Mouse (Mus musculus) forebrain, embryonic 13.5 days (tissue): ENCODE measurements around the gene Hsdl1. TPM values are rescaled to one million over a fixed set of nuclear protein-coding genes. Genes with fewer than 3 reads are reported as not detected.

ENCODE experiments used
- ATAC-seq: fragments of 200-750 bp; cut with Nextera tagmentation; 2 replicates; pipeline ENCODE4 v1.8.0; 2017
- H3K27ac ChIP-seq: fragments of 300-500 bp; sonication (generic); 2 replicates; pipeline ENCODE4 v1.5.1; 2015; ENCODE audit warnings: inconsistent platforms, mild to moderate bottlenecking, moderate library complexity
- H3K27me3 ChIP-seq: fragments of 300-500 bp; sonication (generic); 2 replicates; pipeline ENCODE4 v1.6.1; 2015; ENCODE audit warnings: mild to moderate bottlenecking, inconsistent platforms
- H3K36me3 ChIP-seq: fragments of 300-500 bp; sonication (generic); 2 replicates; pipeline ENCODE4 v1.6.1; 2015; ENCODE audit warnings: mild to moderate bottlenecking, inconsistent platforms; ENCODE audit not compliant: poor library complexity, severe bottlenecking
- H3K4me1 ChIP-seq: fragments of 300-500 bp; sonication (generic); 2 replicates; pipeline ENCODE4 v1.6.1; 2015; ENCODE audit warnings: inconsistent platforms
- H3K4me2 ChIP-seq: fragments of 300-500 bp; sonication (generic); 2 replicates; pipeline ENCODE4 v1.6.1; 2015; ENCODE audit warnings: inconsistent platforms, mild to moderate bottlenecking, moderate library complexity
- H3K4me3 ChIP-seq: fragments of 300-500 bp; sonication (generic); 2 replicates; pipeline ENCODE4 v1.5.1; 2015; ENCODE audit warnings: mild to moderate bottlenecking, inconsistent platforms
- H3K9ac ChIP-seq: fragments of 300-500 bp; sonication (generic); 2 replicates; pipeline ENCODE4 v1.6.1; 2015; ENCODE audit warnings: mild to moderate bottlenecking, inconsistent platforms
- H3K9me3 ChIP-seq: fragments of 300-500 bp; sonication (generic); replicated peaks from 2 replicates; pipeline ENCODE4 v1.6.1; 2016; ENCODE audit warnings: inconsistent platforms
- WGBS: fragments of 180-500 bp; shearing (Covaris S2); methylation state at CpG from one replicate; pipeline ENCODE4 v1.1.7; 2015; 5-methylcytosine and 5-hydroxymethylcytosine counted together
- polyA plus RNA-seq: library from polyadenylated mRNA; unstranded; fragments of >200 nt; fragmentation: Nextera tagmentation; extraction: Ambion mirVana; gene quantifications from 2 replicates; pipeline ENCODE4 v1.2.1, GENCODE M21; 2015

Gene Hsdl1
- polyA plus RNA-seq, 1 experiment from 2014 or later: 109 TPM

GRCm38 (mm10) chr8:119552967-119553366, 22.0 kb downstream of the Hsdl1 start:
- no peaks in the 10 kb centered on the region for H3K36me3 ChIP-seq
- no peak overlapping the region for H3K4me3 ChIP-seq
- H3K9me3 ChIP-seq: no peaks in the 10 kb centered on the region
- no peaks in the 10 kb centered on the region for H3K27me3 ChIP-seq
- H3K9ac ChIP-seq: no peak overlapping the region
- ATAC-seq: no peak
- no peak overlapping the region for H3K4me2 ChIP-seq
- WGBS: 69% methylated on average over 2 of the region's 2 CpGs
- H3K27ac ChIP-seq: no peak overlapping the region
- H3K4me1 ChIP-seq: peaks cover 33% of the 10 kb centered on the region

GRCm38 (mm10) chr8:119548560-119549113, 26.3 kb downstream of the Hsdl1 start:
- Histone ChIP-seq H3K4me2 (no peak overlapping the region), H3K27me3 (no peaks in the 10 kb centered on the region), H3K9me3 (no peaks in the 10 kb centered on the region), H3K4me1 (peaks cover 4% of the 10 kb centered on the region; the same call in 1 of the 2 replicates), H3K36me3 (peaks cover 40% of the 10 kb centered on the region), H3K4me3 (no peak overlapping the region), H3K9ac (no peak overlapping the region), H3K27ac (no peak overlapping the region)
- no peak for ATAC-seq
- WGBS: 82% methylated on average over 7 of the region's 7 CpGs

- WGBS: 93% methylated on average over 18 of the region's 18 CpGs
- Histone ChIP-seq H3K4me1 (no peaks in the 10 kb centered on the region), H3K27ac (no peak overlapping the region), H3K4me3 (no peak overlapping the region), H3K36me3 (peaks cover 54% of the 10 kb centered on the region), H3K9me3 (no peaks in the 10 kb centered on the region), H3K27me3 (no peaks in the 10 kb centered on the region), H3K9ac (no peak overlapping the region), H3K4me2 (no peak overlapping the region)
- no peak for ATAC-seq
Measured at GRCm38 (mm10) chr8:119547019-119547691, 27.8 kb downstream of the Hsdl1 start.

GRCm38 (mm10) chr8:119545791-119546190, 29.2 kb downstream of the Hsdl1 start:
- Histone ChIP-seq H3K4me3 (no peak overlapping the region), H3K27ac (no peak overlapping the region), H3K4me1 (no peaks in the 10 kb centered on the region), H3K4me2 (no peak overlapping the region), H3K9ac (no peak overlapping the region), H3K27me3 (no peaks in the 10 kb centered on the region), H3K9me3 (no peaks in the 10 kb centered on the region), H3K36me3 (peaks cover 67% of the 10 kb centered on the region)
- ATAC-seq: no peak
- 87% methylated on average over 6 of the region's 6 CpGs for WGBS

GRCm38 (mm10) chr8:119545180-119545579, 29.8 kb downstream of the Hsdl1 start:
- WGBS: 80% methylated on average over 6 of the region's 6 CpGs
- Histone ChIP-seq H3K36me3 (peaks cover 73% of the 10 kb centered on the region), H3K4me1 (no peaks in the 10 kb centered on the region), H3K9ac (no peak overlapping the region), H3K27ac (no peak overlapping the region), H3K4me3 (no peak overlapping the region), H3K27me3 (no peaks in the 10 kb centered on the region), H3K4me2 (no peak overlapping the region), H3K9me3 (no peaks in the 10 kb centered on the region)
- ATAC-seq: no peak

- no peak overlapping the region for H3K4me2 ChIP-seq
- peaks cover 79% of the 10 kb centered on the region for H3K36me3 ChIP-seq
- H3K27me3 ChIP-seq: no peaks in the 10 kb centered on the region
- no peak for ATAC-seq
- H3K9ac ChIP-seq: no peak overlapping the region
- no peaks in the 10 kb centered on the region for H3K9me3 ChIP-seq
- no peak overlapping the region for H3K27ac ChIP-seq
- H3K4me1 ChIP-seq: no peaks in the 10 kb centered on the region
- no peak overlapping the region for H3K4me3 ChIP-seq
- 86% methylated on average over 3 of the region's 3 CpGs for WGBS
Measured at GRCm38 (mm10) chr8:119544606-119545005, 30.4 kb downstream of the Hsdl1 start.

GRCm38 (mm10) chr8:119531973-119532372, 43.0 kb downstream of the Hsdl1 start:
- WGBS: 93% methylated on average over 9 of the region's 9 CpGs
- Histone ChIP-seq H3K9ac (no peak overlapping the region), H3K27ac (no peak overlapping the region), H3K4me1 (no peaks in the 10 kb centered on the region), H3K36me3 (peaks cover 99% of the 10 kb centered on the region), H3K4me3 (no peak overlapping the region), H3K4me2 (no peak overlapping the region), H3K27me3 (no peaks in the 10 kb centered on the region), H3K9me3 (no peaks in the 10 kb centered on the region)
- no peak for ATAC-seq

GRCm38 (mm10) chr8:119531397-119531796, 43.6 kb downstream of the Hsdl1 start:
- H3K9me3 ChIP-seq: no peaks in the 10 kb centered on the region
- no peak overlapping the region for H3K4me3 ChIP-seq
- H3K9ac ChIP-seq: no peak overlapping the region
- 87% methylated on average over 3 of the region's 3 CpGs for WGBS
- H3K4me2 ChIP-seq: no peak overlapping the region
- no peak overlapping the region for H3K27ac ChIP-seq
- peaks cover 99% of the 10 kb centered on the region for H3K36me3 ChIP-seq
- no peak for ATAC-seq
- H3K4me1 ChIP-seq: no peaks in the 10 kb centered on the region
- no peaks in the 10 kb centered on the region for H3K27me3 ChIP-seq

GRCm38 (mm10) chr8:119530937-119531336, 44.0 kb downstream of the Hsdl1 start:
- no peak overlapping the region for H3K27ac ChIP-seq
- H3K9ac ChIP-seq: no peak overlapping the region
- no peak overlapping the region for H3K4me3 ChIP-seq
- H3K36me3 ChIP-seq: peaks cover 97% of the 10 kb centered on the region
- WGBS: 93% methylated on average over 6 of the region's 6 CpGs
- no peak overlapping the region for H3K4me2 ChIP-seq
- no peaks in the 10 kb centered on the region for H3K4me1 ChIP-seq
- no peaks in the 10 kb centered on the region for H3K27me3 ChIP-seq
- no peaks in the 10 kb centered on the region for H3K9me3 ChIP-seq
- no peak for ATAC-seq

- Histone ChIP-seq H3K27ac (no peak overlapping the region), H3K9me3 (no peaks in the 10 kb centered on the region), H3K27me3 (no peaks in the 10 kb centered on the region), H3K4me1 (no peaks in the 10 kb centered on the region), H3K9ac (no peak overlapping the region), H3K4me3 (no peak overlapping the region), H3K4me2 (no peak overlapping the region), H3K36me3 (peaks cover 97% of the 10 kb centered on the region)
- ATAC-seq: no peak
- 90% methylated on average over 7 of the region's 7 CpGs for WGBS
Measured at GRCm38 (mm10) chr8:119528762-119529161, 46.2 kb downstream of the Hsdl1 start.

- Histone ChIP-seq H3K4me3 (no peak overlapping the region), H3K27me3 (no peaks in the 10 kb centered on the region), H3K4me1 (peaks cover 9% of the 10 kb centered on the region), H3K27ac (no peak overlapping the region), H3K36me3 (peaks cover 99% of the 10 kb centered on the region), H3K4me2 (no peak overlapping the region), H3K9ac (no peak overlapping the region), H3K9me3 (no peaks in the 10 kb centered on the region)
- ATAC-seq: no peak
- WGBS: 69% methylated on average over 7 of the region's 7 CpGs
Measured at GRCm38 (mm10) chr8:119520102-119520501, 54.9 kb downstream of the Hsdl1 start.

- WGBS: 51% methylated on average over 5 of the region's 5 CpGs
- ATAC-seq: no peak
- Histone ChIP-seq H3K36me3 (peaks cover 100% of the 10 kb centered on the region), H3K4me3 (no peak overlapping the region), H3K4me2 (no peak overlapping the region), H3K4me1 (peaks cover 9% of the 10 kb centered on the region), H3K27ac (no peak overlapping the region), H3K27me3 (no peaks in the 10 kb centered on the region), H3K9ac (no peak overlapping the region), H3K9me3 (no peaks in the 10 kb centered on the region)
Measured at GRCm38 (mm10) chr8:119516674-119517073, 58.3 kb downstream of the Hsdl1 start.

GRCm38 (mm10) chr8:119515767-119516166, 59.2 kb downstream of the Hsdl1 start:
- Histone ChIP-seq H3K36me3 (peaks cover 99% of the 10 kb centered on the region), H3K27me3 (no peaks in the 10 kb centered on the region), H3K4me3 (no peak overlapping the region), H3K4me2 (no peak overlapping the region), H3K9ac (no peak overlapping the region; the same call in 1 of the 2 replicates), H3K4me1 (peaks cover 9% of the 10 kb centered on the region), H3K27ac (no peak overlapping the region), H3K9me3 (no peaks in the 10 kb centered on the region)
- ATAC-seq: no peak
- WGBS: 36% methylated on average over 3 of the region's 3 CpGs
